In the genomic region with DNA sequence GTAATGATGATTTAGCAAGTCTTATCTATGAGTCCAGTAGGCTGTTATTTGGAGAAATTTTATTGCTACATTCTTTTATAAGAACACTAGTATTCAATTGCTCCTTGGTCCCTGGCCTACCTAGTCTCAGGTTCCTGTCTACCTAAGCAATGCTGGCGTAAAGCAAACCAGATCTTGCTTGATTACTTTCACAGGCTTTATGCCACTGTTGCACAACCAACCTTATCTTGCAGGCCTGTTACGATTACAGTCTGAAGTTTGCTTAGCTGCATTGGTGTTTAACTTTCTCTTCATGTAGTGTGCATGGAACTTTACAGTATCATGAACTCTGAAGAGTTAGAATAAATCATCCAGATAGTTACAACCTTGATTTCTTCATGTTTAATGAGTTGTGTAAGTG, we compare ENCODE assay signal across 37 mouse cellular contexts. TPM values are rescaled to one million over a fixed set of nuclear protein-coding genes. Genes with fewer than 3 reads are reported as not detected.
"Had no signal": no experiment of that assay in that cellular context is flagged by ENCODE, and none has a peak within 500 bp of the region (broad histone marks: within the 10 kb centered on the region; RNA-seq: fewer than 3 reads in every experiment).

No protein-coding gene starts in this region.

- H3K36me3 ChIP-seq: heart, embryonic 13.5 days; heart, embryonic 15.5 days; hindbrain, embryonic 13.5 days; hindbrain, embryonic 15.5 days; limb, embryonic 10.5 days; limb, embryonic 12.5 days; liver, embryonic 13.5 days had no signal

- H3K27me3 ChIP-seq: heart, embryonic 13.5 days; heart, embryonic 15.5 days; hindbrain, embryonic 13.5 days; hindbrain, embryonic 15.5 days; limb, embryonic 12.5 days; liver, embryonic 13.5 days had no signal

- H3K4me3 ChIP-seq: heart, adult 2 months; heart, embryonic 13.5 days; heart, embryonic 15.5 days; hindbrain, embryonic 13.5 days; hindbrain, embryonic 15.5 days; layer of hippocampus, adult 2 months; left cerebral cortex, adult 2 months; limb, embryonic 10.5 days; limb, embryonic 12.5 days; liver, embryonic 13.5 days had no signal

- H3K9me3 ChIP-seq: heart, embryonic 13.5 days; heart, embryonic 15.5 days; hindbrain, embryonic 13.5 days; hindbrain, embryonic 15.5 days; limb, embryonic 10.5 days; limb, embryonic 12.5 days; liver, embryonic 13.5 days had no signal

- DNase-seq: gastrocnemius, postnatal 14 days; gastrocnemius, postnatal 36 days; heart, adult 11 months; heart, adult 2 months; heart, postnatal 14 days; heart, postnatal 36 days; kidney, adult 18-20 months; kidney, adult 8-10 months; kidney, postnatal 10 days; kidney, postnatal 25 days; kidney, postnatal 4 days; liver; liver, embryonic 13.5 days had no signal

- ATAC-seq: hindbrain, postnatal 0 days had no signal

- H3K4me2 ChIP-seq: heart, embryonic 11.5 days; heart, embryonic 13.5 days; heart, embryonic 15.5 days; hindbrain, embryonic 13.5 days; hindbrain, embryonic 15.5 days; limb, embryonic 12.5 days; liver, embryonic 13.5 days had no signal

- H3K27ac ChIP-seq: heart, adult 2 months; heart, embryonic 13.5 days; heart, embryonic 15.5 days; hindbrain, embryonic 13.5 days; hindbrain, embryonic 15.5 days; hindbrain, postnatal 0 days; layer of hippocampus, adult 2 months; left cerebral cortex, adult 2 months; limb, embryonic 10.5 days; limb, embryonic 12.5 days; liver, embryonic 13.5 days had no signal

- H3K9ac ChIP-seq: heart, embryonic 13.5 days; heart, embryonic 15.5 days; hindbrain, embryonic 13.5 days; hindbrain, embryonic 15.5 days; limb, embryonic 12.5 days; liver, embryonic 13.5 days had no signal

- H3K4me1 ChIP-seq: heart, embryonic 13.5 days; heart, embryonic 15.5 days; hindbrain, embryonic 13.5 days; hindbrain, embryonic 15.5 days; limb, embryonic 10.5 days; limb, embryonic 12.5 days; liver, embryonic 13.5 days had no signal

RNA-seq across cellular contexts. Expression of a gene that starts 3.2 kb away (rescaled TPM):
- total RNA-seq: gastrocnemius, adult 8-10 months; gastrocnemius, postnatal 14 days; gastrocnemius, postnatal 36 days; heart, adult 2 months; heart, postnatal 14 days; heart, postnatal 36 days; hematopoietic stem cell, adult 5-6 weeks; hindbrain, postnatal 0 days; layer of hippocampus, adult 2 months; layer of hippocampus, postnatal 10 days; layer of hippocampus, postnatal 25 days; left cerebral cortex, adult 2 months; left cerebral cortex, postnatal 14 days; left cerebral cortex, postnatal 36 days had no signal
- polyA plus RNA-seq: frontal cortex, adult 2 months; gonadal fat pad, adult 2 months; heart, adult 2 months; heart, embryonic 11.5 days; heart, embryonic 15.5 days; heart, postnatal 0 days; hindbrain, embryonic 11.5 days; hindbrain, embryonic 13.5 days; hindbrain, embryonic 15.5 days; hindbrain, postnatal 0 days; intestine, embryonic 14.5 days; kidney, embryonic 14.5 days; kidney, embryonic 16.5 days; limb, embryonic 10.5 days; limb, embryonic 12.5 days; limb, embryonic 14.5 days; liver, embryonic 13.5 days had no signal

RNA-seq across cellular contexts. Expression of a gene that starts 29.5 kb away (rescaled TPM):
- total RNA-seq: gastrocnemius, adult 8-10 months; gastrocnemius, postnatal 14 days; gastrocnemius, postnatal 36 days; heart, adult 2 months; heart, postnatal 14 days; heart, postnatal 36 days; hematopoietic stem cell, adult 5-6 weeks; hindbrain, postnatal 0 days; layer of hippocampus, adult 2 months; layer of hippocampus, postnatal 10 days; layer of hippocampus, postnatal 25 days; left cerebral cortex, adult 2 months; left cerebral cortex, postnatal 14 days; left cerebral cortex, postnatal 36 days had no signal
- polyA plus RNA-seq: frontal cortex, adult 2 months; gonadal fat pad, adult 2 months; heart, adult 2 months; heart, embryonic 11.5 days; heart, embryonic 13.5 days; heart, embryonic 15.5 days; heart, postnatal 0 days; hindbrain, embryonic 11.5 days; hindbrain, embryonic 13.5 days; hindbrain, embryonic 15.5 days; hindbrain, postnatal 0 days; intestine, embryonic 14.5 days; kidney, embryonic 14.5 days; kidney, embryonic 16.5 days; limb, embryonic 10.5 days; limb, embryonic 12.5 days; limb, embryonic 14.5 days; liver, embryonic 13.5 days had no signal

RNA-seq across cellular contexts. Expression of a gene that starts 57.9 kb away (rescaled TPM):
- total RNA-seq: gastrocnemius, adult 8-10 months; gastrocnemius, postnatal 14 days; gastrocnemius, postnatal 36 days; heart, adult 2 months; heart, postnatal 14 days; heart, postnatal 36 days; hematopoietic stem cell, adult 5-6 weeks; hindbrain, postnatal 0 days; layer of hippocampus, adult 2 months; layer of hippocampus, postnatal 10 days; layer of hippocampus, postnatal 25 days; left cerebral cortex, adult 2 months; left cerebral cortex, postnatal 14 days; left cerebral cortex, postnatal 36 days had no signal
- polyA plus RNA-seq: frontal cortex, adult 2 months; gonadal fat pad, adult 2 months; heart, adult 2 months; heart, embryonic 11.5 days; heart, embryonic 13.5 days; heart, embryonic 15.5 days; heart, postnatal 0 days; hindbrain, embryonic 11.5 days; hindbrain, embryonic 13.5 days; hindbrain, embryonic 15.5 days; hindbrain, postnatal 0 days; intestine, embryonic 14.5 days; kidney, embryonic 14.5 days; kidney, embryonic 16.5 days; limb, embryonic 10.5 days; limb, embryonic 12.5 days; limb, embryonic 14.5 days; liver, embryonic 13.5 days had no signal
